Mouse (Mus musculus) neural tube, embryonic 11.5 days (tissue): ENCODE data around the gene Lyve1. TPM values are rescaled to one million over a fixed set of nuclear protein-coding genes. Genes with fewer than 3 reads are reported as not detected.

Experiments
- ATAC-seq: fragments of 200-750 bp; cut with Nextera tagmentation; 2 replicates; pipeline ENCODE4 v1.8.0; 2017; ENCODE audit warnings: moderate number of reproducible peaks, mild to moderate bottlenecking, moderate TSS enrichment, moderate library complexity; ENCODE audit not compliant: insufficient read depth, low FRiP score, low TSS enrichment
- DNase-seq: peaks from one replicate; pipeline ENCODE4 v3.0.0-alpha.2; 2015; ENCODE audit warnings: low spot score
- H3K27ac ChIP-seq: fragments of 300-500 bp; sonication (generic); 2 replicates; pipeline ENCODE4 v1.5.1; 2014; ENCODE audit warnings: low read depth, mild to moderate bottlenecking, low read length
- H3K27me3 ChIP-seq: fragments of 300-500 bp; sonication (generic); 2 replicates; pipeline ENCODE4 v1.6.1; 2014; ENCODE audit warnings: mild to moderate bottlenecking, low read length, mixed read lengths; ENCODE audit not compliant: control insufficient read depth, insufficient read depth
- H3K36me3 ChIP-seq: fragments of 300-500 bp; sonication (generic); 2 replicates; pipeline ENCODE4 v1.6.1; 2014; ENCODE audit warnings: mild to moderate bottlenecking, low read length, moderate library complexity, mixed read lengths; ENCODE audit not compliant: control insufficient read depth, insufficient read depth
- H3K4me1 ChIP-seq: fragments of 300-500 bp; sonication (generic); 2 replicates; pipeline ENCODE4 v1.6.1; 2014; ENCODE audit warnings: low read length, mixed read lengths; ENCODE audit not compliant: control insufficient read depth, insufficient read depth
- H3K4me2 ChIP-seq: fragments of 300-500 bp; sonication (generic); 2 replicates; pipeline ENCODE4 v1.6.1; 2014; ENCODE audit warnings: low read depth, mild to moderate bottlenecking, moderate library complexity
- H3K4me3 ChIP-seq: fragments of 300-500 bp; sonication (generic); 2 replicates; pipeline ENCODE4 v1.5.1; 2014; ENCODE audit warnings: low read depth, low read length
- H3K9ac ChIP-seq: fragments of 300-500 bp; sonication (generic); 2 replicates; pipeline ENCODE4 v1.6.1; 2014; ENCODE audit warnings: mild to moderate bottlenecking, low read length
- H3K9me3 ChIP-seq: fragments of 300-500 bp; sonication (generic); 2 replicates; pipeline ENCODE4 v1.6.1; 2016; ENCODE audit warnings: low read length; ENCODE audit not compliant: control insufficient read depth
- WGBS: fragments of 180-500 bp; shearing (Covaris S2); extraction: QIAGEN DNeasy Blood & Tissue Kit; methylation state at CpG from one replicate; pipeline ENCODE4 v1.1.7; 2014; 5-methylcytosine and 5-hydroxymethylcytosine counted together
- polyA plus RNA-seq: library from polyadenylated mRNA; unstranded; fragments of >200 nt; fragmentation: Nextera tagmentation; extraction: Ambion mirVana; gene quantifications from 2 replicates; pipeline ENCODE4 v1.2.1, GENCODE M21; 2014

Lyve1 gene
- polyA plus RNA-seq, 1 experiment from 2014 or later, result 1.6 TPM

- no peak for ATAC-seq
- 53% methylated on average over 10 of the region's 10 CpGs for WGBS
- no peaks in the 10 kb centered on the region for H3K9me3 ChIP-seq
- H3K4me2 ChIP-seq, result no peak overlapping the region
- no peak overlapping the region for H3K27ac ChIP-seq
- H3K36me3 ChIP-seq, result no peaks in the 10 kb centered on the region
- H3K4me1 ChIP-seq, result no peaks in the 10 kb centered on the region
- H3K9ac ChIP-seq, result no peak overlapping the region
- H3K27me3 ChIP-seq, result no peaks in the 10 kb centered on the region
- no peak overlapping the region for H3K4me3 ChIP-seq
- peak; percentile 19 for DNase-seq
These were observed 2.0 kb upstream of the Lyve1 start for GRCm38 (mm10) chr7:110865038-110865437.

- H3K9me3 ChIP-seq, result no peaks in the 10 kb centered on the region
- no peak overlapping the region for H3K9ac ChIP-seq
- no peak overlapping the region for H3K4me2 ChIP-seq
- H3K27me3 ChIP-seq, result no peaks in the 10 kb centered on the region
- H3K36me3 ChIP-seq, result no peaks in the 10 kb centered on the region
- WGBS, result 75% methylated on average over 5 of the region's 5 CpGs
- no peak overlapping the region for H3K4me3 ChIP-seq
- DNase-seq, result no peak
- no peak overlapping the region for H3K27ac ChIP-seq
- ATAC-seq, result no peak
- no peaks in the 10 kb centered on the region for H3K4me1 ChIP-seq
These were observed 2.9 kb downstream of the Lyve1 start for GRCm38 (mm10) chr7:110860129-110860528.

DNA sequence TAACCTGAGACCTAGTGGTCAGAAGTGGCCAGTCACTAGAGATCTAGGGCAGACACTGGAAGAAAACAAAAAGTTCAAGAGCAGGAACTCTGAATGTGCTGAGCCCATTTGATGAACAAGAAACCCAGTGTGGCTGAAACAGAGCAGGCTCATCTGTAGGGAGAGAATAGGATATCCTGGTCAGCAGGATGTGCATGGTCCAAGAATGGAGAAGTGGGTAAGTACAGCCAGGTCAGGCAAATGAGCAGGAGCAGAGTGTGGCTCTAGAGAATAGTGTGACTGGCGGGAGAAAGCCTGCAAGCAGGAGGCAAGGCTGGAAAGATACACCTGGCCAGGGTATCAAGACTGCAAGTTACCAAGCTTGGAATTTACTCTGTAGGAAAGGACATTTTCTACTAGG, 7.4 kb downstream of the Lyve1 start:
- Histone ChIP-seq H3K27me3 (no peaks in the 10 kb centered on the region), H3K9me3 (no peaks in the 10 kb centered on the region), H3K4me3 (no peak overlapping the region), H3K36me3 (no peaks in the 10 kb centered on the region), H3K27ac (no peak overlapping the region), H3K4me1 (no peaks in the 10 kb centered on the region), H3K4me2 (no peak overlapping the region), H3K9ac (no peak overlapping the region)
- DNase-seq (no peak), ATAC-seq (no peak)
- 71% methylated on average over 1 of the region's 1 CpGs for WGBS

- Histone ChIP-seq H3K36me3 (no peaks in the 10 kb centered on the region), H3K4me1 (no peaks in the 10 kb centered on the region), H3K9ac (no peak overlapping the region), H3K4me3 (no peak overlapping the region), H3K27ac (no peak overlapping the region), H3K4me2 (no peak overlapping the region), H3K9me3 (no peaks in the 10 kb centered on the region), H3K27me3 (no peaks in the 10 kb centered on the region)
- DNase-seq, result no peak
- 87% methylated on average over 8 of the region's 8 CpGs for WGBS
- ATAC-seq, result no peak
These were observed 8.0 kb downstream of the Lyve1 start for GRCm38 (mm10) chr7:110854927-110855546.

DNA sequence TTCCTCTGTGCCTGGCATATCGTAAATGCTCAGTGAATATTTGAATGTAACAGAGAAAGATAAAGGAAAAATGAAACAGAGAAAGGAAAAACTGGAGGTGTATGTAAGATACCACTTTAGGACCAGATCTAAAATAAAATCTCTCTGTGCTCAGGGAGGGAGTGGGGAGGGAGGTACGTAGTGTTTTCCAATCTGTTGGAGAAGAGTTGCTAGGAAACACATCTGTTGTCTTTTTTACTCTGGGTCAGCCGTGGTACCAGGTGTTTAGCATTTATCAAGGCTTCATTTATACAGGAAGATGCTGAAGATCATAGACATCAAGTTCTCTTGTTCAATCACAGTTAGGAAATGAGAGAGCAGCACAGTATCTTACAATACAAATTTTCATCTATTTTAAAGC, 8.5 kb downstream of the Lyve1 start:
- no peaks in the 10 kb centered on the region for H3K27me3 ChIP-seq
- DNase-seq, result no peak
- no peak overlapping the region for H3K4me3 ChIP-seq
- 63% methylated on average over 3 of the region's 3 CpGs for WGBS
- H3K9ac ChIP-seq, result no peak overlapping the region
- no peak overlapping the region for H3K27ac ChIP-seq
- no peak overlapping the region for H3K4me2 ChIP-seq
- H3K9me3 ChIP-seq, result no peaks in the 10 kb centered on the region
- no peak for ATAC-seq
- H3K36me3 ChIP-seq, result no peaks in the 10 kb centered on the region
- no peaks in the 10 kb centered on the region for H3K4me1 ChIP-seq

DNA sequence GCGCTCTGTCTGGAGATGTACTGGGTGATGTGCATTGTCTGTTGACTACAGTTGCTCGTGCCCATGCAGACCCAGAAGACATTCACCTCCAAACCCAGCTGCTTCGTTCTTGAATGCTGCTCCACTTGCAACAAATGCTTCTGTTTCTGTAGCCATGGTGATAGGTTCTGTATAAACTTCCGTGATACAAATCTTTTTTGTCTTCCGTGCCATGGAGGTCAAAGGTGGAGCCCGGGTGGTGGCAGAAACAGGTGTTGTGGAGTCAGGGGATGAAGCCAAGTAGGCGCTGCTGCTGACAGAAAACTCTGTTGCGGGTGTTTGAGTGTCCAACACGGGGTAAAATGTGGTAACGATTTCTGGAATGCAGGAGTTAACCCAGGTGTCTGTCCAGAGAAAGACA, 9.4 kb downstream of the Lyve1 start:
- H3K4me1 ChIP-seq, result no peaks in the 10 kb centered on the region
- no peaks in the 10 kb centered on the region for H3K9me3 ChIP-seq
- 68% methylated on average over 10 of the region's 10 CpGs for WGBS
- no peaks in the 10 kb centered on the region for H3K36me3 ChIP-seq
- H3K4me2 ChIP-seq, result no peak overlapping the region
- H3K27me3 ChIP-seq, result no peaks in the 10 kb centered on the region
- H3K9ac ChIP-seq, result no peak overlapping the region
- H3K4me3 ChIP-seq, result no peak overlapping the region
- no peak for ATAC-seq
- no peak overlapping the region for H3K27ac ChIP-seq
- no peak for DNase-seq

DNA sequence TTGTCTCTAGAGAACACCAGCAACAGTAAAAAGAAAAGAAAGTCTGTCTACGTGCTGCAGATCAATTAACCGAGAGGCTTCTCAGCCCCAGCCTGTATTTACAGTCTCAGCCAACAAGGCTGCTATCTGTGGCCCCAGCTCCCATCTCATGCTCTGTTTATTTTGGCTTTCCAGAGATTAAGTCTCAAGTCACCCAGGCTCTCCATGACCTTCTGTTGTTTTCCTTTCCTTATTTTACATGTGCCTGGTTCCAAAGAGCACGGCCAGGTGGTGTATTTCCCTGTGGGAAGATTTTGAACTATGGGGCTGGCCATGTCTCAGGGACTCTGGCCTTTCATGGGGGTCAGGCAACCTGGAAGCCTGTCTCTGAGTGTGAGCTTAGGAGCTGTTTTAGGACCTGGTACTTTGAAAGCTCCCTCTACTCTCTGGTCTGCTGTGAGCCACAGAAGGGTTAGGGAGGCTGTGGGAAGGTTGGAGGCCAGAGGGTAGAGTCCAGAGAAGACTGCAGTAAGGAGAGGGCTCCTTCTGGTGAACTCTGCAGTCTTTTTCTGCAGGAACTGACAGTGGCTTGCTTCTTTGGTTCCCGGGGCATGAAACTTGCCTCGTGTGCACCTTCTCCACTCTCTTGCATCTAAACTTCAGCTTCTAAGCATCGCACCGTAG, 11.4 kb downstream of the Lyve1 start:
- 81% methylated on average over 7 of the region's 7 CpGs for WGBS

GRCm38 (mm10) chr7:110848371-110848770, 14.7 kb downstream of the Lyve1 start:
- ATAC-seq, result no peak
- peaks cover 1% of the 10 kb centered on the region; the same call in 1 of the 2 replicates for H3K4me1 ChIP-seq
- no peak overlapping the region for H3K4me2 ChIP-seq
- no peak overlapping the region for H3K27ac ChIP-seq
- H3K4me3 ChIP-seq, result no peak overlapping the region
- WGBS, result 100% methylated on average over 1 of the region's 1 CpGs
- no peaks in the 10 kb centered on the region for H3K27me3 ChIP-seq
- DNase-seq, result no peak
- H3K9me3 ChIP-seq, result no peaks in the 10 kb centered on the region
- no peak overlapping the region for H3K9ac ChIP-seq
- no peaks in the 10 kb centered on the region for H3K36me3 ChIP-seq

More for the DNA sequence above, 11.4 kb downstream of the Lyve1 start:
- Histone ChIP-seq H3K9ac (no peak overlapping the region), H3K4me1 (no peaks in the 10 kb centered on the region), H3K9me3 (no peaks in the 10 kb centered on the region), H3K4me2 (no peak overlapping the region), H3K27me3 (no peaks in the 10 kb centered on the region), H3K4me3 (no peak overlapping the region), H3K36me3 (no peaks in the 10 kb centered on the region), H3K27ac (no peak overlapping the region)
- DNase-seq, result no peak
- no peak for ATAC-seq

GRCm38 (mm10) chr7:110847321-110847720, 15.7 kb downstream of the Lyve1 start:
- Histone ChIP-seq H3K27ac (no peak overlapping the region), H3K9ac (no peak overlapping the region), H3K27me3 (no peaks in the 10 kb centered on the region), H3K9me3 (no peaks in the 10 kb centered on the region), H3K36me3 (no peaks in the 10 kb centered on the region), H3K4me1 (peaks cover 3% of the 10 kb centered on the region; the same call in 1 of the 2 replicates), H3K4me2 (no peak overlapping the region), H3K4me3 (no peak overlapping the region)
- no peak for ATAC-seq
- DNase-seq, result no peak
- 84% methylated on average over 2 of the region's 2 CpGs for WGBS
